Mouse (Mus musculus) hindbrain, embryonic 16.5 days (tissue): ENCODE results near the gene Cmss1. TPM values are rescaled to one million over a fixed set of nuclear protein-coding genes. Genes with fewer than 3 reads are reported as not detected.

Experiments
- ATAC-seq: fragments of 200-750 bp; cut with Nextera tagmentation; 2 replicates; pipeline ENCODE4 v1.8.0; 2017; ENCODE audit warnings: moderate TSS enrichment, moderate library complexity
- H3K27ac ChIP-seq: fragments of 300-500 bp; sonication (generic); 2 replicates; pipeline ENCODE4 v1.5.1; 2014; ENCODE audit warnings: low read depth, mild to moderate bottlenecking, control low read depth, low read length, moderate library complexity
- H3K27me3 ChIP-seq: fragments of 300-500 bp; sonication (generic); replicated peaks from 2 replicates; pipeline ENCODE4 v1.6.1; 2014; ENCODE audit warnings: low read length; ENCODE audit not compliant: control insufficient read depth, insufficient read depth
- H3K36me3 ChIP-seq: fragments of 300-500 bp; sonication (generic); 2 replicates; pipeline ENCODE4 v1.6.1; 2014; ENCODE audit warnings: mild to moderate bottlenecking, low read length, moderate library complexity, mixed read lengths; ENCODE audit not compliant: control insufficient read depth, insufficient read depth
- H3K4me1 ChIP-seq: fragments of 300-500 bp; sonication (generic); 2 replicates; pipeline ENCODE4 v1.6.1; 2014; ENCODE audit warnings: low read depth, low read length; ENCODE audit not compliant: control insufficient read depth, insufficient read depth
- H3K4me2 ChIP-seq: fragments of 300-500 bp; sonication (generic); 2 replicates; pipeline ENCODE4 v1.6.1; 2014; ENCODE audit warnings: mild to moderate bottlenecking, low read length, control low read depth, moderate library complexity
- H3K4me3 ChIP-seq: fragments of 300-500 bp; sonication (generic); 2 replicates; pipeline ENCODE4 v1.5.1; 2014; ENCODE audit warnings: mild to moderate bottlenecking, low read length, control low read depth, moderate library complexity
- H3K9ac ChIP-seq: fragments of 300-500 bp; sonication (generic); 2 replicates; pipeline ENCODE4 v1.6.1; 2014; ENCODE audit warnings: low read depth, mild to moderate bottlenecking, control low read depth, low read length, moderate library complexity
- H3K9me3 ChIP-seq: fragments of 300-500 bp; sonication (generic); 2 replicates; pipeline ENCODE4 v1.6.1; 2014; ENCODE audit warnings: mild to moderate bottlenecking, low read length, moderate library complexity; ENCODE audit not compliant: control insufficient read depth
- WGBS: fragments of 180-500 bp; shearing (Covaris S2); extraction: QIAGEN DNeasy Blood & Tissue Kit; methylation state at CpG from one replicate; pipeline ENCODE4 v1.1.7; 2014; 5-methylcytosine and 5-hydroxymethylcytosine counted together
- polyA plus RNA-seq: library from polyadenylated mRNA; unstranded; fragments of >200 nt; fragmentation: Nextera tagmentation; extraction: Ambion mirVana; gene quantifications from 2 replicates; pipeline ENCODE4 v1.2.1, GENCODE M21; 2015

The Cmss1 gene
- polyA plus RNA-seq, 1 experiment from 2014 or later, result 38.4 TPM

DNA sequence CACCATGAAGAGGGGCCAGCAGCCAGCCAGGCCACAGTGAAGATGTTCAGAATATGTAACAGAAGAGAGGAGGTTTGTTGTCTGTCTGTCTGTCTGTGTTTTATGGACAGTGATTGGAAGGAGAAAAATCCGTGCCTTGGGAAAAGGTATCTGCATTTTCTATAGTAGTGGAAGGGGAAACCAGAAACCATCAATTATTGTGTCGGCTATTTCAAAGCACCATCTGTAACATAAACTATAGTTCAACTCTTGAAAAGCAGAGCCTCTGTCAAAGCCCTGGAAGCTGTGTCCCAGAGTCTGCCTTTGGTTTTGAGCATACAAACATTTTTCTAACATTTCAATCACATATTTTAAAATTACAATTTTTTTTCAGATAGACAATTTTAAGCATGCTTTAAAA lies 55.8 kb downstream of the Cmss1 start:
- WGBS, result 49% methylated on average over 2 of the region's 2 CpGs
- no peak overlapping the region for H3K27ac ChIP-seq
- no peak overlapping the region for H3K9ac ChIP-seq
- no peaks in the 10 kb centered on the region for H3K36me3 ChIP-seq
- H3K4me3 ChIP-seq, result no peak overlapping the region
- no peaks in the 10 kb centered on the region for H3K4me1 ChIP-seq
- no peak for ATAC-seq
- no peak overlapping the region for H3K4me2 ChIP-seq
- no peaks in the 10 kb centered on the region for H3K9me3 ChIP-seq
- peaks cover 3% of the 10 kb centered on the region; the same call in 1 of the 2 replicates for H3K27me3 ChIP-seq

DNA sequence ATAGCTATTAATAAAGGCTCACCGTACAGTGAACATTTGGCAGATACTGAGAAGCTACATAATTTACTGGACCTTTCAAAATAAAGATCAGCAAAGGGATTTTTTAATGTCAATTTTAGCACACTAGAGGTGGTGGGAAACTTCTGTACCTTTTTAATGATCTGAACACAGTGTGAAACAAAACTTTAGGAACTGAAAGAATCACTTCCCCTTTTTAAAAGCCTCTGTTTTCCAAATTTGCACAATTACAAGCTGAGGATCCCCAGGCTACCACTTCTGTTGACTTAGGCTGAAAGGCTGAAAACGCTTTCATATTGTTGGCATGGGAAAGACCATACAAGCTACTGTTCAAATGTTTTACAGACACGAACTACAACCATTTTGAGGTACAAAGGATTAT lies 56.6 kb downstream of the Cmss1 start:
- H3K27ac ChIP-seq, result no peak overlapping the region
- H3K4me2 ChIP-seq, result peak overlapping the region; percentile 3; the same call in 1 of the 2 replicates
- no peaks in the 10 kb centered on the region for H3K4me1 ChIP-seq
- H3K27me3 ChIP-seq, result peaks cover 3% of the 10 kb centered on the region; the same call in 1 of the 2 replicates
- H3K4me3 ChIP-seq, result no peak overlapping the region
- no peak for ATAC-seq
- 56% methylated on average over 3 of the region's 3 CpGs for WGBS
- no peak overlapping the region for H3K9ac ChIP-seq
- H3K36me3 ChIP-seq, result no peaks in the 10 kb centered on the region
- no peaks in the 10 kb centered on the region for H3K9me3 ChIP-seq

DNA sequence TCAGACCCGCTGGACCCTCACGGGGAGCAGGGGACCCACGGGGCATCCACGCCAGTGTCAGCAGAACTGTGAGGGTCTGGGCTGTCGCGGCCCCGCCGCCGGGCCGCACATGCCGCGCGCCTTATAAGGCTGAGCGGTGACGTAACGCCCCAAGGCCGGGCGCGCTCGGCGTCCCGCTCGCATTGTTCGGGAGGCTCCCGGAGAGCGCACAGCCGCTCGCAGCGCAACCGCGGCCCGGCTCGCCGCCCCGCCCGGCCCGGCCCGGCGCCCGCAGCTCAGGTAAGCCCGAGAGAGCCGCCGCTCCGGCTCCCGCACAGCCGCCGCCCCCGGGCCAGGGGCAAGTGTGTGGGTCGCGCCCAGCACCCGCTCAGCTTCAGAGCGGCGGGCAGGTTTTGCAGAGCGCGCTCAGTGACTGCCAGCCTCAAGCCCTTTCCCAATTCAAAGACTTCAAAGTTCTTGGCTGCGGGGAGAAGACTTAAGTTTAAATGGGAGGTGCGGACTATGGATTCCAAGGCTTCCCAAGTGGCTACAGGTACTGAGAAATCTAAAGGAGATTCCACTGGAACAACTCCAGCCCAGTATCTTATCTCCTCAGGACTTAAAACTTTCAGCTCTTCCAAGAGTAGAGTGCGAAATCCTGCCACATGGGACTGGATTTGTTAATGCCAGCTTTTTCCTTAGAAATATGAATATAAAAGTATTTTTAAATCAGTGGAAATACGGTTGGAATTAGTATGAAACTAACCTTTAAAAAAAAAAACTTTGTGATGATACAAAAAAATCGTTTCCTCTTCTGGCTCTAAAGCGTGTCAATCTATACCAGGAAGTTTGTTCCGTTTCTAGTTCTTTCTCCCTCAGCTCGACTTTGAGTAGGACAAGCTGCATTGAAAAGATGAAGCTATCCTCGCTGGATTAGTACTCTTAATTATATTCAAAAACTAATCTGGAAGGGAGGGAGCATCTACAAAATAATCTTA lies 57.3 kb downstream of the Cmss1 start:
- Histone ChIP-seq H3K4me1 (no peaks in the 10 kb centered on the region), H3K4me2 (peak overlapping the region; percentile 99), H3K9ac (peak overlapping the region; percentile 87), H3K9me3 (no peaks in the 10 kb centered on the region), H3K4me3 (peak overlapping the region; percentile 85), H3K36me3 (no peaks in the 10 kb centered on the region), H3K27me3 (peaks cover 3% of the 10 kb centered on the region; the same call in 1 of the 2 replicates), H3K27ac (no peak overlapping the region)
- 3% methylated on average over 50 of the region's 64 CpGs for WGBS
- peak; percentile 97 for ATAC-seq

DNA sequence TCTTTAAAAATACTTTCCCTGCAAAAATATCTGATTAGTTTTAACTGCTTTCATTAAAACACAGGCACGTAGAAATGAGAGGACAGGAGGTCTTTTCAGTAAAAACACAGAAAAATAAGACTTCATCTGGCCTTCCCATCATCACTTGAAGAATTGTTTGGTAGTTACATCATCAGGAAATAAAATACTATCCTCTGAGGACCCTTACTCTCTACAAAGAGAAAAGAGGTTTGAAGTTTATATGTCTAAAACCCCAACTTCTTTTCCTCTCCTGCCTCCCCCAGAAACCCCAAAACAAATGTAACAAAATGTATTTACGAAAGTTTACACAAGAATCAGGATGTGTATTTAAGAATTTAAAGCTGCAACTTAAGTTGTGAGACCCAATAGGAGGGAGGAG lies 58.1 kb downstream of the Cmss1 start:
- H3K9ac ChIP-seq, result peak overlapping the region; percentile 87
- no peak overlapping the region for H3K27ac ChIP-seq
- H3K4me1 ChIP-seq, result no peaks in the 10 kb centered on the region
- no peaks in the 10 kb centered on the region for H3K36me3 ChIP-seq
- peaks cover 3% of the 10 kb centered on the region; the same call in 1 of the 2 replicates for H3K27me3 ChIP-seq
- no peak for ATAC-seq
- 67% methylated on average over 2 of the region's 2 CpGs for WGBS
- H3K4me2 ChIP-seq, result peak overlapping the region; percentile 99
- H3K4me3 ChIP-seq, result peak overlapping the region; percentile 85
- H3K9me3 ChIP-seq, result no peaks in the 10 kb centered on the region

DNA sequence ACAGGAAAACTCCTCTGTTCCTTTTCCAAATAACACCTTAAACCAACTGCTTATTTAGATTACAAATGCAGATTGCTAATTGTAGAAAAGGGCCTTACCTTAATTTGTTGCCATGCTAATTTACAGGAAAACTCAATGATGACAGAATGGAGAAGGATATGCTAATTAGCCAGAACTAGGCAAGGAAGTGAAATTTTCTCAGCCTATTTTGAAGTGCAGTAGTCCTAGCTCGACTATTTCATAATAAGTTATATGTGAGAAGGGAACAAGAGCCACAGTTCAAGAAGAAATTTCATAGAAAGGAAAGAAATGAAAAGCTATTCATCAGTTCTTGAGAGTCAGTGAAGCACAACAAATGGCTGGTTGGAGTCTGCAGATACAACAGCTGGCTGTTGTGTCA lies 60.3 kb downstream of the Cmss1 start:
- Histone ChIP-seq H3K4me3 (no peak overlapping the region), H3K4me2 (no peak overlapping the region), H3K4me1 (no peaks in the 10 kb centered on the region), H3K27ac (no peak overlapping the region), H3K9ac (no peak overlapping the region), H3K9me3 (no peaks in the 10 kb centered on the region), H3K27me3 (peaks cover 3% of the 10 kb centered on the region; the same call in 1 of the 2 replicates), H3K36me3 (no peaks in the 10 kb centered on the region)
- 63% methylated on average over 1 of the region's 1 CpGs for WGBS
- ATAC-seq, result no peak

DNA sequence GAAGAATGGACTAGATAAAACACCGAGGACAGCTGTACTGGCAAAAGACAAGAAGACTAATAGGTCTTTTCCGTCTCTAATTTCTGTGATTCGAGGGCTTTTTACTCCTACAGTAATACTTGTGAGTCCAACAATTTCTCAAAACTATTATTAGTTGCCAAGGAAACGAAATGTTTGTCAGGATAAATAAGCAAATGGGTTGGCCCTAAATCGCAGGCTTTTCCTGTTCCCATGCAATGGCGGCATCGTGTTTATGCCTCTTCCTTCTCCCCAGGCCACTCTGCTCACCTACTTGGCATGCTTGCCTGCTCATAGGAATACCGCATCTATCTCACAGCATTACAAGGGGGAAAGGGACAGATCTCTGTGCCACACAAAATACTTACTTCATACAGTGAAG lies 62.2 kb downstream of the Cmss1 start:
- no peak overlapping the region for H3K4me2 ChIP-seq
- no peak overlapping the region for H3K4me3 ChIP-seq
- ATAC-seq, result no peak
- WGBS, result 70% methylated on average over 8 of the region's 8 CpGs
- no peaks in the 10 kb centered on the region for H3K4me1 ChIP-seq
- H3K36me3 ChIP-seq, result no peaks in the 10 kb centered on the region
- H3K27me3 ChIP-seq, result no peaks in the 10 kb centered on the region
- no peaks in the 10 kb centered on the region for H3K9me3 ChIP-seq
- no peak overlapping the region for H3K27ac ChIP-seq
- H3K9ac ChIP-seq, result no peak overlapping the region

DNA sequence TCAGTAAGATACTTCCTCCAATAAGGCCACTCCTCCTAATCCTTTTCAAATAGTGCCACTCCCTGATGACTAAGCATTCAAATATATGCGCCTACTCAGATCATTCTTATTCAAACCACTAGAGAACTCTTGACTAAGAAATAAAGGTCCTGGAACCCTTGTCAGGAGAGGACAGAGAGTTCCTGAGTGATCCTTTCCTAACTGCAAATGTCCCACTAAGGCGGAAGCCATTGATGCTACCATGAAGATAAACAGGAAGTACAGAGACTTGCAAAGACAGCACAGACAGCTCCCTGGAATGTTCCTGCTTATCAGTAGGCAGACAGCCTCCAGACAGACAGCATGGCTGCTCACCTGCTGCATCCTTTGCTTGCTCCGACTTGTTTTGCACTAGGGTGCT lies 63.4 kb downstream of the Cmss1 start:
- H3K9ac ChIP-seq, result no peak overlapping the region
- no peaks in the 10 kb centered on the region for H3K36me3 ChIP-seq
- no peaks in the 10 kb centered on the region for H3K9me3 ChIP-seq
- no peaks in the 10 kb centered on the region for H3K4me1 ChIP-seq
- H3K27me3 ChIP-seq, result no peaks in the 10 kb centered on the region
- ATAC-seq, result no peak
- 97% methylated on average over 3 of the region's 3 CpGs for WGBS
- H3K4me3 ChIP-seq, result no peak overlapping the region
- H3K4me2 ChIP-seq, result no peak overlapping the region
- no peak overlapping the region for H3K27ac ChIP-seq

DNA sequence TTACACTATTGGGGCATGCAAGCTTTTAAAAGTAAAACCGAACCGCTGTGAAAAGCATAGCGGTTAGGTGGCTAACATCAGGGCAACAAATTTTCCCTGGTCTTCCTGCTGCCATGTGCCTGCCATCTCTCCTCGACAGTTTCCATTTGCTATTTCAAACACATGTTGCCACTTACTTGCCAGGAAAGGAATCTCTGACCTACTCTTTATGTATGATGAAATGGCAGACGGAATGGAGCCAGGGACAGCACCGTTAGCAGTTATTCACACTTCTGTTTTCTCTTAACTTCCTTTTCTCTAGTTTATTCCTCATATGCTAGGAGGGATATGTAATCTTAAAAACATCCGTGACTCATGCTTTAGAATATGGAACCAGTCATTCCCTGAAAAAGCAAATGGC lies 70.2 kb downstream of the Cmss1 start:
- ATAC-seq, result no peak
- Histone ChIP-seq H3K27ac (no peak overlapping the region), H3K27me3 (no peaks in the 10 kb centered on the region)

DNA sequence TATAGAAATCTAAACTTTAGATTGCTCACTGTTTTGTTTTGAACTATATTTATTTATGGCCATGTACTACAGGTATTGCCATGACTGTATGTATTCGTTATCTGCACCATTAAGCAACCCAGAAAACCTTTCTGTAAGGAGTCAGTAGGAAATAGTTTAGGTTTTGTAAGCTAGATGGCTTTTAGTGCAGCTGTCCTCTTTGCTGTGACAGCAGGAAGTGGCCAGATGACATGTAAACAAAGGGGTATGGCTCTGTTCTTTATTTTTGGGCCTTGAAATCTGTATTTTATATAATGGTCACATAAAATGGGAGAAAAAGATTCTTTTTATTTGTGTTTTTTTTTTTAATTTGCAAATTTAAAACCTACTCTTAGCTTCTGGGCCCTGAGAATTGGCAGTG lies 71.9 kb downstream of the Cmss1 start:
- WGBS, result 72% methylated on average over 1 of the region's 1 CpGs
- Histone ChIP-seq H3K4me1 (no peaks in the 10 kb centered on the region), H3K27me3 (no peaks in the 10 kb centered on the region), H3K4me3 (no peak overlapping the region), H3K4me2 (no peak overlapping the region), H3K36me3 (no peaks in the 10 kb centered on the region), H3K9ac (no peak overlapping the region), H3K27ac (no peak overlapping the region), H3K9me3 (no peaks in the 10 kb centered on the region)
- no peak for ATAC-seq

More for the DNA sequence above, 70.2 kb downstream of the Cmss1 start:
- no peaks in the 10 kb centered on the region for H3K4me1 ChIP-seq
- no peaks in the 10 kb centered on the region for H3K9me3 ChIP-seq
- no peaks in the 10 kb centered on the region for H3K36me3 ChIP-seq
- H3K4me3 ChIP-seq, result no peak overlapping the region
- WGBS, result 87% methylated on average over 7 of the region's 7 CpGs
- H3K9ac ChIP-seq, result no peak overlapping the region
- no peak overlapping the region for H3K4me2 ChIP-seq
